Mouse (Mus musculus): ENCODE measurements at regions not wholly inside any gene's neighbourhood (a gene's known extent, or its start where the extent isn't known, plus 50 kb on each side); places are given as distances from the start of the nearest gene placed in this dataset.

DNA sequence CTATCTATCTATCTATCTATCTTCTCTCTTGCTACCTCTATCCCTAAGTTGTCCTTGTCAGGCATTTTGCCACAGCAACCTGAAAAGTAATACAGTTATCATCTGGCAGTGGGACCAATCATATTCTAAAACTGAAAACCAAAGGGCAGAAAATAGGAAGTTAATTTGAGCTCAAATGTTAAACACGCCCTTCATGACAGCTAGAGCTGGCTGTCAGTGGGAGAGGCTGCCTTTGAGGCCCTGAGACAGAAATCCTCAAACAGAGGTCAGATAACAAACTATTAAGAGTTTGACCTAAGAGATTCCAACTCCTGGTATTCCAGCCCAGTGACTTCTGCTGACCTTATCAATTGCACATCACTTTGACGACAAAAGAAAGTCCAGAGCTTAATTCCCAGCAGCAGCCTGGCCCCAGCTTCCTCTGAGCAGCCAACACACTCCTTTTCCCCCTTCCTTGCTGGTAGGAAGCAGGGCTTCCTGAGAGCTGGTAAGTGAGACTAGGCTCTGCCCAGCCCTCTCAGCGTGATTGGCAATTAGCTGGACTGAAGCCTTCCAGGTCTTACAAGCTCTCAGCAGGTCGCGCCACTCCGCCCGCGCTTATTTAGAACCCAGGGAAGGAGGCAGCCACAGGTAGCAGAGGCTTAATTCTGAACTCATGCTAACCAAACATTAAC lies 250.0 kb downstream of the Sec61b start:
- no peak for TF ChIP-seq CTCF (IDR thresholded peaks at IDR 0.05; ENCODE audit: borderline replicate concordance, extremely low read depth, insufficient read depth, insufficient read length)
- TF ChIP-seq POLR2A (IDR thresholded peaks at IDR 0.05; ENCODE audit: borderline replicate concordance, extremely low read depth, insufficient read depth, insufficient read length, poor library complexity, severe bottlenecking): no peak

Measured in brain, embryonic 14.5 days (tissue).